Mouse (Mus musculus) gastrocnemius, postnatal 10 days (tissue): ENCODE results near the gene Gm49510. TPM values are rescaled to one million over a fixed set of nuclear protein-coding genes. Genes with fewer than 3 reads are reported as not detected.
"Not testable (repeated sequence)": the region's sequence is repeated elsewhere in the genome, so short reads cannot be mapped to it uniquely, and the experiment has no call there.

Experiments
- DNase-seq: peaks from one replicate; pipeline ENCODE4 v3.0.0; 2021; ENCODE audit warnings: mixed read lengths
- total RNA-seq, 2 experiments: library from RNA; stranded (reverse); gene quantifications; 2 replicates each; pipeline ENCODE4 v1.2.3; 2021

Gm49510 gene
- total RNA-seq, 2 experiments from 2014 or later, result not detected

GRCm38 (mm10) chr15:78878792-78879516 is 20.5 kb upstream of the Gm49510 start:
- DNase-seq, result not testable (repeated sequence)

GRCm38 (mm10) chr15:78880432-78880831 is 19.0 kb upstream of the Gm49510 start:
- no peak for DNase-seq

DNA sequence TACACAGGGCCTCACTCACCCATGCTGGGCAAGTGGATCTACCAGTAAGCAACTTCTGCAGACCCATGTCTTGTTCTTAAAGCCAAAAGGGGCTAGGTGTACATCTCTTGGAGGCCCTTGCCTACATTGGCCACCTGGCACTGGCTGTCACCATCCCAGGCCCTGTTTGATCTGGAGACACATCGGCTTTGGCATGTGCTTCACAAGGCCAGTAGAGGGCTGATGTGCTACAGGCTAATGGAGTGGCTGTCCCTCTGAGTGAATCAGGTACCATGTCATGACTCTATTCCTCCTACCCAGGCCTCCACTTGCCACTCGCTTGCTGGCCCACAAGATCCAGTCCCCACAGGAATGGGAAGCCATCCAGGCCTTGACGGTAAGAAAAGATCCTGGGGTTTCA is 17.6 kb upstream of the Gm49510 start:
- no peak for DNase-seq

DNA sequence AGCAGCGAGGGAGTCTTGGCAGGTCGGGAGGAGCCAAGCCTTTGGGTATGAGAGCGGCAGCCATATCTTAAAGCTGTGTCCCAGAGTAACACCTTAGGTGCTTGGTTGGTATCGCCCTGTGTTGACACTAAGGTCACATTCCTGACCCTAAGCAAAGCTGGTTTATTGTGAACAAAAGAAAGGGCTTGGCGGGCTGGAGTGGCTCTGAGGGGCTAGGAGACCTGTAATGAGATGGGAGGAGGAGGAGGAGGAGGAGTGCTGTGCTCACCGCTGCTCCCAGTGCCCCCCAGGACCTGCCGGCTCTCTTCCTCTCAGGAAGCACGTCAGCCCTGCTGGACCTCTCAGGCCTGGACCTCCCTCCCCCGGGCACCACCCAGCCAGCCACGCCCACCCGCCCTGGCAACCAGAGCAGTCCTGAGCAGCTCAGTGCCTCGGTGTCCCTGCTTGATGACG is 10.0 kb upstream of the Gm49510 start:
- DNase-seq, result no peak

- no peak for DNase-seq
These were observed 7.0 kb upstream of the Gm49510 start for GRCm38 (mm10) chr15:78892440-78892839.

GRCm38 (mm10) chr15:78894726-78895125 is 4.7 kb upstream of the Gm49510 start:
- no peak for DNase-seq

- DNase-seq, result no peak
These were observed 3.7 kb upstream of the Gm49510 start for GRCm38 (mm10) chr15:78895741-78896140.

GRCm38 (mm10) chr15:78896149-78896548 is 3.3 kb upstream of the Gm49510 start:
- no peak for DNase-seq

- no peak for DNase-seq
These were observed 2.0 kb upstream of the Gm49510 start for GRCm38 (mm10) chr15:78897488-78897887.

DNA sequence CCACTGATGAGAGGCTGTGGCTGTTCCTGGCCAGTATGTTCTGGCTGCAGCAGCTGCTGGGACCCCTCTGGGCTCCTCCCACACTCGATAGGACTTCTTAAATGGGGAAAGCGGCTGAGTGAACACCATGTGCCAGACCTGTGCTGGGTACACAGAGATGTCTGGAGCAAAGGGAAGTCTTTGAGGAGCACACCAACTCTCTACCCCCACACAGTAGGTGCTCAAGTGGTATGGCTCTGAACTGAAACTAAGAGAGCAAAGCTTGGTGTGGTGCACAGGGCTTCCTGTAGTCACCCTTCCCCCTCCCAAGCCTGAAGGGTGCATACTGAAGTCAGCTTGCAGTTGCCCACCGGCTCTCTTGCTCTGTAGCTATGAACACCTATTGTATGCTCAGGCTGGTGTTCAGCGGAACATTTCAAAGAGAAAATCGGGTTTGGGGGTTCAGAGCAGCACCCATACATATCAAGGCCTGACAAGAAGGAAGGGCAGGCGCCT is 913 bp upstream of the Gm49510 start:
- DNase-seq, result no peak

- peak; percentile 75 for DNase-seq
These were observed 495 bp downstream of the Gm49510 start, which contains the start of gene Sh3bp1 for GRCm38 (mm10) chr15:78899740-78900584. Gene Sh3bp1 (plus strand): TSS chr15:78899768.

GRCm38 (mm10) chr15:78900585-78901421 is 1.3 kb downstream of the Gm49510 start:
- no peak for DNase-seq

GRCm38 (mm10) chr15:78901422-78901789 is 1.9 kb downstream of the Gm49510 start:
- no peak for DNase-seq

- peak; percentile 87 for DNase-seq
These were observed 3.8 kb downstream of the Gm49510 start for GRCm38 (mm10) chr15:78903243-78903642.

GRCm38 (mm10) chr15:78908399-78908798 is 8.9 kb downstream of the Gm49510 start:
- no peak for DNase-seq

- DNase-seq, result no peak
These were observed 9.5 kb downstream of the Gm49510 start for GRCm38 (mm10) chr15:78908982-78909381.

GRCm38 (mm10) chr15:78912040-78912439 is 12.6 kb downstream of the Gm49510 start:
- DNase-seq, result no peak

DNA sequence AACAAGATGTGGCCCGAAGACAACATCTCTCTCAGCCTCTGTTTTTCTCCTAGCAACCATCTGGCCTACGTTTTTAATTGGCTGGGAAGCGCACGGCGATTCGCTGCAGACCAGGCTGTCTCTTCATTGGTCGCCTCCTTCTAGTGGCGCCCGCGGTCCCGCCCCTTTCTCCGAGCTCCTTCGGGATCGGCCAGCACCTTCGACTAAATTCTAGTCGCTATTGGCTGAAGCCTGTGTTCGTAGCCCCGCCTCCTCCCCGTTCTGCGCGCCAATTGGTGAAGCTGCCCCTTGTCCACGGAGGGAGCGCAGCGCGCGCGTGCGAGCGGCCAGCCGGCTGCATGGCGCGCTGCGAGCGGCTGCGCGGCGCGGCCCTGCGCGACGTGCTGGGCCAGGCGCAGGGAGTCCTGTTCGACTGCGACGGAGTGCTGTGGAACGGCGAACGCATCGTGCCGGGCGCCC is 14.2 kb downstream of the Gm49510 start, which contains the start of gene Pdxp:
Gene Pdxp (plus strand): TSS at position 288 of the 459 bp plus-strand sequence.
- peak; percentile 92 for DNase-seq

- peak; percentile 38 for DNase-seq
These were observed 14.8 kb downstream of the Gm49510 start for GRCm38 (mm10) chr15:78914091-78914822.

DNA sequence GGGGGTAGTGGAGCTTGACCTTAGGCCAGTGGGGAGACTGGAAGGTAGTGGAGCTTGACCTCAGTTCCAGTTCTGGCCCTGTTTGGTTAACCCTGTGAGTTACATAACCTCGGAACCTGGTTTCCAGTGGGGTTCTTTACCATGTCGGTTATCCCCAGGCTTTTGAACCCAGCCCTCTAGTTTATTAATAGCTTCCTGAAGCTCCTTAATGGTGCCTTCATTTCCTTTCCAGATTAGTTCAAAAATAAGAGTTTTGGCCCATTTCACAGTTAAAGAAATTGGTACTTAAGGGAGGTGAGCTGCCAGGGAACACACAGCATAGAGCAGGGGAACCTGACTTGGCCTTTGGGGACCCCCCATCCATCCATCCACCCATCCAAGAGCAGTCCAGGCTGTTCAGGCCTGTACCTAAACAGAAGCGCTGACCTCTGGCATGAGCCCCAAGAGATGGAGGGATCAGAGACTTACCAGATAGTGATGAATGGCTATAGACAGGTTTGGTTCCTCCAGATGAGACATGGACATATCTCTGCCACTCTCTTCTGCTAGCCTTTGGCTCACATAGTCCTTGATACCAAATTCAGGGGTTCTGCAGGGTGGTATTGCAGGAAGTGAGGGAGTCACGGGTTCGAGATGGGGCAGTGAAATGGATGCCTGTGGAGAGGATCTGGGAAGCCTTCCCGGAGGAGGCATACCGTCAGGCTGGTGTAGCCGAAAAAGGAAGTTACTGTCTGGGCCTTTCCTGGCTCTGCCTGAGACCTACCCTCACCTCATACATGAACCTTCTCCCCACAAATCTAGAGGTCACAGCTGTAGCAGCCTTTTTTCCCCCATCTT is 15.6 kb downstream of the Gm49510 start:
- DNase-seq, result no peak
